Mouse (Mus musculus) kidney, embryonic 15.5 days (tissue): ENCODE results near the gene Zfp661. TPM values are rescaled to one million over a fixed set of nuclear protein-coding genes. Genes with fewer than 3 reads are reported as not detected.
A peak's percentile ranks its signal among the peaks of the same experiment; 100 is the strongest.
"Not testable (repeated sequence)": the region's sequence is repeated elsewhere in the genome, so short reads cannot be mapped to it uniquely, and the experiment has no call there.

Experiments
- ATAC-seq: fragments of 200-750 bp; cut with Nextera tagmentation; replicated peaks from 2 replicates; pipeline ENCODE4 v1.8.0; 2017; ENCODE audit warnings: moderate TSS enrichment; ENCODE audit not compliant: low FRiP score
- H3K27ac ChIP-seq: fragments of 300-500 bp; sonication (generic); 2 replicates; pipeline ENCODE4 v1.5.1; 2015; ENCODE audit warnings: mild to moderate bottlenecking, inconsistent platforms
- H3K27me3 ChIP-seq: fragments of 300-500 bp; sonication (generic); 2 replicates; pipeline ENCODE4 v1.6.1; 2015; ENCODE audit warnings: inconsistent platforms
- H3K36me3 ChIP-seq: fragments of 300-500 bp; sonication (generic); 2 replicates; pipeline ENCODE4 v1.6.1; 2015; ENCODE audit warnings: inconsistent platforms
- H3K4me1 ChIP-seq: fragments of 300-500 bp; sonication (generic); 2 replicates; pipeline ENCODE4 v1.6.1; 2015; ENCODE audit warnings: inconsistent platforms
- H3K4me2 ChIP-seq: fragments of 300-500 bp; sonication (generic); 2 replicates; pipeline ENCODE4 v1.6.1; 2015; ENCODE audit warnings: moderate library complexity, mild to moderate bottlenecking, inconsistent platforms
- H3K4me3 ChIP-seq: fragments of 300-500 bp; sonication (generic); replicated peaks from 2 replicates; pipeline ENCODE4 v1.5.1; 2015; ENCODE audit warnings: mild to moderate bottlenecking, inconsistent platforms
- H3K9ac ChIP-seq: fragments of 300-500 bp; sonication (generic); 2 replicates; pipeline ENCODE4 v1.6.1; 2015; ENCODE audit warnings: mild to moderate bottlenecking, inconsistent platforms
- H3K9me3 ChIP-seq: fragments of 300-500 bp; sonication (generic); replicated peaks from 2 replicates; pipeline ENCODE4 v1.6.1; 2016; ENCODE audit warnings: inconsistent platforms
- WGBS: fragments of 180-500 bp; shearing (Covaris S2); methylation state at CpG from one replicate; pipeline ENCODE4 v1.1.7; 2015; ENCODE audit warnings: mixed read lengths; 5-methylcytosine and 5-hydroxymethylcytosine counted together
- polyA plus RNA-seq: library from polyadenylated mRNA; unstranded; fragments of >200 nt; fragmentation: Nextera tagmentation; extraction: Ambion mirVana; gene quantifications from 2 replicates; pipeline ENCODE4 v1.2.1, GENCODE M21; 2015

Zfp661 gene
- polyA plus RNA-seq, 1 experiment from 2014 or later = 4.5 TPM

DNA sequence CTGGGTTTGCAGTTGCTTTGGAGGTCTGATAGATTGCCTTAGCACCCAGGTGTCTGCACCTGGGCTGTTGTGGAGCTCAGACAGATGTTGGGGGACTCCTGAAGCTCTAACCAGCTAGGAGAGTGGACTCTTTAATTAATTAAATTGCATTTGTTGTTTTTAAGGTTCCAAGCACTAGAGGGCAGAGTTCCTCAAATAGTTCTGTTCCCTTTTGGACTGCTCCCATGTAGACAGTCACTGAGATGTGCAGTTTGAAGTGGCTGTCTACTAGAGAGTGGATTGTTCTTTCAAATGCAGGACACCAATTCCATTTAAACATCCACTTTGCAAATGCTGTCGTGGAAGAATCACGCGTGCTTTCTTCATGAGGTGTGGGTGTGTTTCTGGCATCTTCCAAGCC is 21.3 kb upstream of the Zfp661 start:
- WGBS = 51% methylated on average over 3 of the region's 3 CpGs
- H3K9me3 ChIP-seq = no peaks in the 10 kb centered on the region
- no peaks in the 10 kb centered on the region for H3K27me3 ChIP-seq
- H3K36me3 ChIP-seq = peaks cover 33% of the 10 kb centered on the region
- peaks cover 17% of the 10 kb centered on the region for H3K4me1 ChIP-seq
- peak overlapping the region; percentile 57 for H3K27ac ChIP-seq
- ATAC-seq = no peak
- no peak overlapping the region for H3K9ac ChIP-seq
- H3K4me3 ChIP-seq = no peak overlapping the region
- no peak overlapping the region for H3K4me2 ChIP-seq

GRCm38 (mm10) chr2:127605203-127605602 is 18.3 kb upstream of the Zfp661 start:
- H3K4me2 ChIP-seq = no peak overlapping the region
- no peak overlapping the region for H3K27ac ChIP-seq
- no peak for ATAC-seq
- H3K27me3 ChIP-seq = no peaks in the 10 kb centered on the region
- peaks cover 17% of the 10 kb centered on the region for H3K4me1 ChIP-seq
- 92% methylated on average over 3 of the region's 3 CpGs for WGBS
- no peak overlapping the region for H3K4me3 ChIP-seq
- H3K9me3 ChIP-seq = no peaks in the 10 kb centered on the region
- H3K36me3 ChIP-seq = peaks cover 63% of the 10 kb centered on the region
- H3K9ac ChIP-seq = no peak overlapping the region

- WGBS = 89% methylated on average over 6 of the region's 8 CpGs
- not testable (repeated sequence) for ATAC-seq, H3K27me3 ChIP-seq, H3K9ac ChIP-seq, H3K27ac ChIP-seq, H3K4me3 ChIP-seq, H3K4me1 ChIP-seq, H3K4me2 ChIP-seq, H3K9me3 ChIP-seq
- peaks cover 81% of the 10 kb centered on the region for H3K36me3 ChIP-seq
Measured at GRCm38 (mm10) chr2:127603383-127603782, 16.5 kb upstream of the Zfp661 start.

DNA sequence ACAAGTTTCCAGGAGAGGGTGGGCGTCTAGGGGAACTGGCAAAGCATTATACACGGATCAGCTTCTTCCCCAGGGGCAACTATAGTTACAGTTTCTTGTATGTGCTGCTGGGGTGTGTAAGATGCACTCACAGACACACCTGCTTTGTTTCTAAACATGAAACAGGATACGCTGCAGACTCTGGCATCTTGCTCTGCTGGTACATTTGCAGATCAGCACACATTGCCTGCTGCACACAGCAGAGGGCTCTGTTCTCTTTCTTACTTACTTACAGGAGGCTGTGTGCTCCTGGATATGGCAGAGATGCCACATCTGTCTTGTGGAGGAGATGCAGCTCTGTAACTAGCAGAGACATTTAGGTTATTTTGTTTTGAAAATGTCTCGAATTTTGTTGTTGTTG is 3.9 kb upstream of the Zfp661 start:
- no peak overlapping the region for H3K9ac ChIP-seq
- peaks cover 49% of the 10 kb centered on the region for H3K36me3 ChIP-seq
- ATAC-seq = no peak

GRCm38 (mm10) chr2:127590204-127590603 is 3.3 kb upstream of the Zfp661 start:
- WGBS = 82% methylated on average over 15 of the region's 15 CpGs

More for the DNA sequence above, 3.9 kb upstream of the Zfp661 start:
- H3K4me3 ChIP-seq = no peak overlapping the region
- H3K27me3 ChIP-seq = no peaks in the 10 kb centered on the region
- WGBS = 74% methylated on average over 4 of the region's 4 CpGs
- peaks cover 27% of the 10 kb centered on the region for H3K4me1 ChIP-seq
- H3K9me3 ChIP-seq = no peaks in the 10 kb centered on the region
- no peak overlapping the region for H3K27ac ChIP-seq
- H3K4me2 ChIP-seq = no peak overlapping the region

GRCm38 (mm10) chr2:127588897-127589296 is 2.0 kb upstream of the Zfp661 start:
- no peaks in the 10 kb centered on the region for H3K27me3 ChIP-seq
- no peak overlapping the region for H3K4me3 ChIP-seq
- no peaks in the 10 kb centered on the region for H3K9me3 ChIP-seq
- no peak overlapping the region for H3K27ac ChIP-seq
- H3K4me2 ChIP-seq = no peak overlapping the region
- WGBS = 89% methylated on average over 9 of the region's 9 CpGs
- H3K36me3 ChIP-seq = peaks cover 29% of the 10 kb centered on the region
- no peak overlapping the region for H3K9ac ChIP-seq
- peaks cover 35% of the 10 kb centered on the region for H3K4me1 ChIP-seq
- no peak for ATAC-seq

More at GRCm38 (mm10) chr2:127590204-127590603, 3.3 kb upstream of the Zfp661 start:
- H3K9ac ChIP-seq = no peak overlapping the region
- 0 out of 2 replicates have a peak overlapping the region, but pooled peaks have one; percentile 14 for H3K4me2 ChIP-seq
- H3K9me3 ChIP-seq = no peaks in the 10 kb centered on the region
- 0 out of 2 replicates have a peak overlapping the region, but pooled peaks have one; percentile 18 for H3K27ac ChIP-seq
- no peak overlapping the region for H3K4me3 ChIP-seq
- no peak for ATAC-seq
- peaks cover 27% of the 10 kb centered on the region for H3K4me1 ChIP-seq
- no peaks in the 10 kb centered on the region for H3K27me3 ChIP-seq
- peaks cover 42% of the 10 kb centered on the region for H3K36me3 ChIP-seq

- Histone ChIP-seq H3K27me3 (no peaks in the 10 kb centered on the region), H3K4me1 (peaks cover 40% of the 10 kb centered on the region), H3K27ac (peak overlapping the region; percentile 91), H3K9me3 (no peaks in the 10 kb centered on the region), H3K36me3 (peaks cover 16% of the 10 kb centered on the region), H3K4me2 (peak overlapping the region; percentile 75), H3K4me3 (peak overlapping the region; percentile 89), H3K9ac (peak overlapping the region; percentile 64)
- WGBS = under 1% methylated on average over 22 of the region's 22 CpGs
- ATAC-seq = peak; percentile 50; the same call in 1 of the 2 replicates
Measured at GRCm38 (mm10) chr2:127587514-127587844, 585 bp upstream of the Zfp661 start.

- H3K4me2 ChIP-seq = peak overlapping the region; percentile 84
- H3K4me1 ChIP-seq = peaks cover 33% of the 10 kb centered on the region
- no peaks in the 10 kb centered on the region for H3K9me3 ChIP-seq
- peak; percentile 84 for ATAC-seq
- peaks cover 3% of the 10 kb centered on the region; the same call in 1 of the 2 replicates for H3K36me3 ChIP-seq
- H3K9ac ChIP-seq = peak overlapping the region; percentile 71
- H3K27ac ChIP-seq = no peak overlapping the region
- H3K4me3 ChIP-seq = peak overlapping the region; percentile 69
- under 1% methylated on average over 24 of the region's 24 CpGs for WGBS
- no peaks in the 10 kb centered on the region for H3K27me3 ChIP-seq
Measured at GRCm38 (mm10) chr2:127584436-127584858, 2.4 kb downstream of the Zfp661 start.

DNA sequence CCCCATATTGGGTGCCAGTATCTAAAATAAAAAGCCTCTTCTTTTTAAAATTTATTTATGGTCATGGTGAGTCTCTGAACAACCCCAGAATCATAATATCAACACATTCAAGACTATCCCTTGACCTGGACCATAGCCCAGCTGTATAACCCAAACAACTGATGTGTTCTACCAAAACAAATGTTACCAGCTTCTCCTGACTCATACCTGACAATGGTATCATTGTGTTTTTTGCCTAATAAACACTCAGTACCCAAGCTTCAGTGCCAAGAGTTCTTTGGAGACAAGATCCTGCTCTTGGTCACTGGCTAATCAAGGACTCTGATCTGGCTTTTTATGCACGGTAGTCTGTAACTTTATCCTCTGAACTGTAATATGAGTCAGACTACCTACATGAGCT is 13.6 kb downstream of the Zfp661 start:
- WGBS = 33% methylated on average over 1 of the region's 1 CpGs
- H3K9ac ChIP-seq = no peak overlapping the region

GRCm38 (mm10) chr2:127559070-127559966 is 27.6 kb downstream of the Zfp661 start:
- 16% methylated on average over 18 of the region's 18 CpGs for WGBS
- 0 out of 2 replicates have a peak, but pooled peaks cover 3% of the 10 kb centered on the region for H3K4me1 ChIP-seq
- no peaks in the 10 kb centered on the region for H3K9me3 ChIP-seq
- ATAC-seq = peak; percentile 97
- H3K4me3 ChIP-seq = 0 out of 2 replicates have a peak overlapping the region, but pooled peaks have one; percentile 1
- H3K27ac ChIP-seq = no peak overlapping the region
- H3K27me3 ChIP-seq = peaks cover 33% of the 10 kb centered on the region
- no peaks in the 10 kb centered on the region for H3K36me3 ChIP-seq
- no peak overlapping the region for H3K9ac ChIP-seq
- peak overlapping the region; percentile 42 for H3K4me2 ChIP-seq

More for the DNA sequence above, 13.6 kb downstream of the Zfp661 start:
- H3K36me3 ChIP-seq = peaks cover 26% of the 10 kb centered on the region
- no peak overlapping the region for H3K27ac ChIP-seq
- no peaks in the 10 kb centered on the region for H3K4me1 ChIP-seq
- H3K4me2 ChIP-seq = no peak overlapping the region
- H3K9me3 ChIP-seq = no peaks in the 10 kb centered on the region
- no peak for ATAC-seq
- no peaks in the 10 kb centered on the region for H3K27me3 ChIP-seq
- no peak overlapping the region for H3K4me3 ChIP-seq

DNA sequence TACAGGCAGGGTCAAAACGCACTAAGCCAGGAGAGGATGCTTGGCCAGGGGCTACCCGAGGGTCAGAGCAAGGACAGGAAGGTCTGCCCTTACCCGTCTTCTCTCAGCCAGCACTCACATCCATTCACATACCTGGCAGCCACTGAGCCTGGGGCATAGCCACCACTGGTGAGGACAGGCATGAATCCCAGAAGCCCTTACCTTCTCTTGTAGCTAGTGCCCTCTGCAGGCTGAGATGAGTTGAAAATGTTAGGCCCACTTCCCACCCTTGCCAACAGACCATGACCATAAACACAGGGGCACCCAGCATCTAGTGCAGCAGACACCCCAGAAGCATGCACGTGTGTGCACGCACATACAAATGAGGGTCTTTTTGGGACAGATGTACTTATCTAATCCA is 35.8 kb downstream of the Zfp661 start:
- Histone ChIP-seq H3K4me2 (no peak overlapping the region), H3K27me3 (no peaks in the 10 kb centered on the region), H3K9me3 (no peaks in the 10 kb centered on the region), H3K36me3 (no peaks in the 10 kb centered on the region), H3K9ac (no peak overlapping the region), H3K4me3 (no peak overlapping the region), H3K4me1 (no peaks in the 10 kb centered on the region), H3K27ac (no peak overlapping the region)
- ATAC-seq = no peak
- WGBS = 55% methylated on average over 5 of the region's 5 CpGs

DNA sequence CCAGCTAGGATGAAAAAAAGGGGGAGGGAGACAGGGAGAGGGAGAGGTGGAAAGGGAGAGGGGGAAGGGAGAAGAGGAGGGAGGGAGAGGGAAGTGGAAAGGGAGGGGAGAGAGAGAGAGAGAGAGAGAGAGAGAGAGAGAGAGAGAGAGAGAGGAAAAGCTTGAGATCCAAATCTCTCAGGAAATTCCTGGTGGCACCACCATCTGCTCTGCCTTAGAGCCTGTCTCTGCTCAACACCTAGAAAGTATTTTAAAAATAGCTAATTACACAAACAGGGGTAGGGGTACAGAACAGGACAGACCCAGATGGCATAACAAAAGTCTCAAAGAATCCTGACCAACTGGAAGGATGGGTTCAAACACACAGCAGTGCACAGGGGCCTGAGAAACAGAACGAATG is 36.4 kb downstream of the Zfp661 start:
- 73% methylated on average over 1 of the region's 1 CpGs for WGBS
- Histone ChIP-seq H3K27me3 (no peaks in the 10 kb centered on the region), H3K36me3 (no peaks in the 10 kb centered on the region), H3K4me3 (no peak overlapping the region), H3K9ac (no peak overlapping the region), H3K4me1 (no peaks in the 10 kb centered on the region), H3K27ac (no peak overlapping the region), H3K4me2 (no peak overlapping the region), H3K9me3 (no peaks in the 10 kb centered on the region)
- no peak for ATAC-seq
